Mouse (Mus musculus) induced T-regulatory cell, adult 2 months (primary cell): ENCODE data around the gene 2900011O08Rik.
A peak's percentile ranks its signal among the peaks of the same experiment; 100 is the strongest.

Experiments used
- DNase-seq: peaks from one replicate; pipeline ENCODE4 v3.0.0-alpha.2; 2012; ENCODE audit warnings: low read depth

The 2900011O08Rik gene

GRCm38 (mm10) chr16:14137976-14138561 lies 151.7 kb downstream of the 2900011O08Rik start:
- DNase-seq, result no peak

- DNase-seq, result no peak
Measured at GRCm38 (mm10) chr16:14139106-14139505, 152.7 kb downstream of the 2900011O08Rik start.

- DNase-seq, result no peak
Measured at GRCm38 (mm10) chr16:14143298-14143697, 156.9 kb downstream of the 2900011O08Rik start.

- peak; percentile 29 for DNase-seq
Measured at GRCm38 (mm10) chr16:14147712-14148111, 161.3 kb downstream of the 2900011O08Rik start.
